Mouse (Mus musculus): ENCODE measurements around the gene Bcl9l.

Gene Bcl9l

GRCm38 (mm10) chr9:44540676-44541075, 58.1 kb downstream of the Bcl9l start:
- DNase-seq (ENCODE audit: extremely low read depth, low read depth, low spot score), result no peak

GRCm38 (mm10) chr9:44542364-44542763, 59.7 kb downstream of the Bcl9l start:
- no peak for DNase-seq (ENCODE audit: extremely low read depth, low read depth, low spot score)

- no peak for DNase-seq (ENCODE audit: extremely low read depth, low read depth, low spot score)
These were observed 62.4 kb downstream of the Bcl9l start for GRCm38 (mm10) chr9:44544986-44545385.

GRCm38 (mm10) chr9:44548412-44549152, 66.0 kb downstream of the Bcl9l start:
- DNase-seq (ENCODE audit: extremely low read depth, low read depth, low spot score), result no peak

- no peak for DNase-seq (ENCODE audit: extremely low read depth, low read depth, low spot score)
These were observed 68.5 kb downstream of the Bcl9l start for GRCm38 (mm10) chr9:44551138-44551537.

- no peak for DNase-seq (ENCODE audit: extremely low read depth, low read depth, low spot score)
These were observed 69.5 kb downstream of the Bcl9l start for GRCm38 (mm10) chr9:44552161-44552560.

Measured in fat pad, adult 2 months (tissue).